Mouse (Mus musculus) brain, embryonic 14.5 days (tissue): ENCODE data around the gene Usp36.

ENCODE experiments used
- CTCF ChIP-seq: fragments of 200-500 bp; IDR thresholded peaks from 2 replicates; pipeline ENCODE4 v1.5.1; 2012; ENCODE audit warnings: inconsistent platforms, mild to moderate bottlenecking, moderate library complexity, borderline replicate concordance; ENCODE audit not compliant: insufficient read depth, insufficient read length; ENCODE audit errors: extremely low read depth
- POLR2A ChIP-seq: fragments of 200-500 bp; IDR thresholded peaks from 2 replicates; pipeline ENCODE4 v1.6.1; 2012; ENCODE audit warnings: mild to moderate bottlenecking, inconsistent platforms, borderline replicate concordance; ENCODE audit not compliant: poor library complexity, insufficient read depth, insufficient read length, severe bottlenecking; ENCODE audit errors: extremely low read depth

DNA sequence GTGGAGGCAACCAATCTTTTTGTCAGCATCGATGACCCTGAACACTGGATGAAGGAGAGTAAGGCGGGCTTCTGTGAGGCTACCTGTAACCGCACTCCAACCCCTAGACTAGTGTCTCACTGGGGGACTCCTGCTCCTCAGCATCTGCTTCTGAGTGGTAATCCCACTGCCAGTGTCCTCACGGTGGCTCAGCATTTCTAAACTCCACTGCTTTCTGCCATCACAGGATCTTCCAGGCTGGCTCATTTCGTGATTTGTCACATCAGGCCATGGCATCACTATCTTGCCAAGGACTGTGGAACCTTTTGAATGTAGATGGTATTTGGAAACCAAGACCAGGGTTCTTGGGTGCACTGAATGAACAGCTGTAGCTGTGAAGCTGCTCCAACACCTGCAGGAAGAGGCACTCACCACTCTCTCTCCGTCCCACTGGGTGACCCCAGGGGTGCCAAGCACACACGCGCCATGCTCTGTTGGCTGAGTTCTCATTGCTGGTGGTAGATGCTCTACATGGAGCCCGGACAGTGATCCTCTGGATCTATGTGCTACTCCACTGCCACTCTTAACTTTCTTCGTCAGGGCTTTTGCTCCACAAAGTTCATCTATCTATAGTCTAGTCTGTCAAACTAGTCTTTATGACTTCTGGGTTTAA is 66.5 kb downstream of the Usp36 start:
- TF ChIP-seq POLR2A (no peak), CTCF (no peak)
